Mouse (Mus musculus) embryonic facial prominence, embryonic 13.5 days (tissue): ENCODE measurements around the gene Gcc2. TPM values are rescaled to one million over a fixed set of nuclear protein-coding genes. Genes with fewer than 3 reads are reported as not detected.
"Not testable (repeated sequence)": the region's sequence is repeated elsewhere in the genome, so short reads cannot be mapped to it uniquely, and the experiment has no call there.

Experiments used
- ATAC-seq: fragments of 200-750 bp; cut with Nextera tagmentation; 2 replicates; pipeline ENCODE4 v1.8.0; 2017; ENCODE audit warnings: low read depth; ENCODE audit not compliant: insufficient number of reproducible peaks, insufficient read depth, low FRiP score, low TSS enrichment
- H3K27ac ChIP-seq: fragments of 300-500 bp; sonication (generic); 2 replicates; pipeline ENCODE4 v1.5.1; 2015; ENCODE audit warnings: moderate library complexity, mild to moderate bottlenecking, inconsistent platforms
- H3K27me3 ChIP-seq: fragments of 300-500 bp; sonication (generic); 2 replicates; pipeline ENCODE4 v1.6.1; 2015; ENCODE audit warnings: mild to moderate bottlenecking, inconsistent platforms
- H3K36me3 ChIP-seq: fragments of 300-500 bp; sonication (generic); 2 replicates; pipeline ENCODE4 v1.6.1; 2015; ENCODE audit warnings: mild to moderate bottlenecking, inconsistent platforms
- H3K4me1 ChIP-seq: fragments of 300-500 bp; sonication (generic); 2 replicates; pipeline ENCODE4 v1.6.1; 2015; ENCODE audit warnings: inconsistent platforms
- H3K4me2 ChIP-seq: fragments of 300-500 bp; sonication (generic); 2 replicates; pipeline ENCODE4 v1.6.1; 2015; ENCODE audit warnings: moderate library complexity, mild to moderate bottlenecking, inconsistent platforms
- H3K4me3 ChIP-seq: fragments of 300-500 bp; sonication (generic); 2 replicates; pipeline ENCODE4 v1.5.1; 2015; ENCODE audit warnings: mild to moderate bottlenecking, inconsistent platforms
- H3K9ac ChIP-seq: fragments of 300-500 bp; sonication (generic); 2 replicates; pipeline ENCODE4 v1.6.1; 2015; ENCODE audit warnings: mild to moderate bottlenecking, inconsistent platforms
- H3K9me3 ChIP-seq: fragments of 300-500 bp; sonication (generic); 2 replicates; pipeline ENCODE4 v1.6.1; 2016; ENCODE audit warnings: inconsistent platforms
- WGBS: fragments of 180-500 bp; shearing (Covaris S2); methylation state at CpG from one replicate; pipeline ENCODE4 v1.1.7; 2015; ENCODE audit warnings: mixed read lengths; 5-methylcytosine and 5-hydroxymethylcytosine counted together
- polyA plus RNA-seq: library from polyadenylated mRNA; unstranded; fragments of >200 nt; fragmentation: Nextera tagmentation; extraction: Ambion mirVana; gene quantifications from 2 replicates; pipeline ENCODE4 v1.2.1, GENCODE M21; 2015

Gene Gcc2
- polyA plus RNA-seq, 1 experiment from 2014 or later, result 88.8 TPM

DNA sequence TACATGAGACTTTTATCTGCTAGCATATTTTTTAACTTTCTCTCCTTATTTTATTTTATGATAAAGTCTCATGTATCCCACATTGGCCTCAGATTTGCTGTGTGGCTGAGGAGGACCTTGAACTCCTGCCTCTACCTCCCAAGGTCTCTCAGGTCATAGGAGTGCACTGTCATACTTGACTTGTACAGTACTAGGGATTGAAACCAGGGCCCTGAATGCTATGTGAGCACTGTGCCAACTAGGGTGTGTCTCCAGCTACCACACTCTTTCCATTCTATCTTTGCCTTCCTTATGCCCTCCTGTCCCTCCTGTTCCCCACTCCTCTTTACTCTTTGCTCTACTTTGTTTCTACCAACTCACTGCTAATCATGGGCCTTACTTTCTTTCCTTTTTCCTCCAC is 75.3 kb downstream of the Gcc2 start:
- Histone ChIP-seq H3K27me3 (no peaks in the 10 kb centered on the region), H3K27ac (no peak overlapping the region), H3K4me3 (no peak overlapping the region), H3K4me2 (no peak overlapping the region), H3K4me1 (peaks cover 13% of the 10 kb centered on the region), H3K9me3 (no peaks in the 10 kb centered on the region), H3K9ac (no peak overlapping the region), H3K36me3 (no peaks in the 10 kb centered on the region)
- ATAC-seq, result no peak

DNA sequence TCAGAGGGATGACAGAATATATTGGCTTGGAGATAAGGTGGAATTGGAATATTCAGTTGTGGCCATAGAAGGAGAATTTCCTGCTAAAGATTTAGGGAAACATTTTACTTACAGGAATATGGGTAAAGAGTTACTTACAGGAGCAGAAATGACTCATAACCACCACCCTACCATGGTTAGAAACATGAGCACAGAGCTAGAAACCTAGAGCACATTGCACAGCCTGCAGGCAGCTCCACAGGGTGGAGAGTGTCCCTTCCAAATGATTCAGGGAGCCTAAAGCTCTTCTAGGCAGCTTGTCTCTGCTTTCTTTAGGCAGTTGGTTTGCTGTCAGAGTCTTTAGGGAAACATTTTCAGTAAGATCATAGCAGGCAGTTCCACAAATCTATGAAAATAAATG is 76.4 kb downstream of the Gcc2 start:
- Histone ChIP-seq H3K9ac (no peak overlapping the region), H3K4me2 (no peak overlapping the region), H3K27me3 (no peaks in the 10 kb centered on the region), H3K27ac (no peak overlapping the region), H3K4me1 (peaks cover 2% of the 10 kb centered on the region; the same call in 1 of the 2 replicates), H3K36me3 (no peaks in the 10 kb centered on the region), H3K9me3 (no peaks in the 10 kb centered on the region), H3K4me3 (no peak overlapping the region)
- no peak for ATAC-seq

DNA sequence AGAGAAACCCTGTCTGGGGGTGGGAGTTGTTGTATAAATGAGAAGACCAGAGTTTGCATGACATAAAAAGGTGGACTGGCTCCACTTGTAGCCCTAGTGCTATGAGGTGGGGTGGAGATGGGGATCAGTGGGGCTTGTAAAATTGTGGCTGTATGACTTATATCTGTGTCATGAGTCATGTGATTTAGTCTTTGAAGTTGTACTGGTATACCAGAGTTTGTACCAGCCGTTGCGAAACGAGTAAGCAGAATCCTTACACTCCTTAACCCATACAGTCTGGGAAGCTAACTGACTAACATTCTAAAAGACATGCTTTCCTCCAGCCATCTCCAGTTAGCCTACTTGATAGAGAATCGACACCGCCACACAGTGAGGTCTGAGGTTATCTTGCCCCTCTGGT is 78.1 kb downstream of the Gcc2 start:
- Histone ChIP-seq H3K4me2 (no peak overlapping the region), H3K4me1 (peaks cover 4% of the 10 kb centered on the region), H3K27ac (no peak overlapping the region), H3K27me3 (no peaks in the 10 kb centered on the region), H3K4me3 (no peak overlapping the region), H3K36me3 (no peaks in the 10 kb centered on the region), H3K9ac (no peak overlapping the region), H3K9me3 (no peaks in the 10 kb centered on the region)
- no peak for ATAC-seq
- WGBS, result 92% methylated on average over 5 of the region's 5 CpGs

DNA sequence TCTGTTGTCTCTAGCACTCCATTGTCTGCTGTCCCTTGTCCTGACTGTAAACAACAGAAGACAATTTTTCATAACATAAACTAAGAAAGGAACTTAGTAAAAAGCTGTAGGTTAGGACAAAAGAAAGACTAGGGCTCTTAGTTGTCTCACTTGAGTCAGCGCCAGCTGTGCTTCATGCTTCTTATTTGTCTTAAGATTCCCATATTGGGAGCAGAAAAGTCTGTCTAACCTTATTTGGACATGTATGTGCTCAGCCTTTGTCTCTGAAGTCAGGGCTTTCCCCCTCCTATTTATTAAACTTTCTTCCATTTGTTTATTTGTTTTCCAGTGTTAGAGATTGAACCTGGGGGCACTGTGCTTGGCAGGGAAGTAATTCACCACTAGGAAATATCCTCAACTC is 80.9 kb downstream of the Gcc2 start:
- Histone ChIP-seq H3K4me3 (no peak overlapping the region), H3K4me1 (peaks cover 7% of the 10 kb centered on the region), H3K9ac (no peak overlapping the region), H3K36me3 (peaks cover 6% of the 10 kb centered on the region; the same call in 1 of the 2 replicates), H3K4me2 (no peak overlapping the region), H3K27ac (peak overlapping the region; percentile 39), H3K9me3 (no peaks in the 10 kb centered on the region), H3K27me3 (no peaks in the 10 kb centered on the region)
- ATAC-seq, result no peak
- 78% methylated on average over 1 of the region's 1 CpGs for WGBS

DNA sequence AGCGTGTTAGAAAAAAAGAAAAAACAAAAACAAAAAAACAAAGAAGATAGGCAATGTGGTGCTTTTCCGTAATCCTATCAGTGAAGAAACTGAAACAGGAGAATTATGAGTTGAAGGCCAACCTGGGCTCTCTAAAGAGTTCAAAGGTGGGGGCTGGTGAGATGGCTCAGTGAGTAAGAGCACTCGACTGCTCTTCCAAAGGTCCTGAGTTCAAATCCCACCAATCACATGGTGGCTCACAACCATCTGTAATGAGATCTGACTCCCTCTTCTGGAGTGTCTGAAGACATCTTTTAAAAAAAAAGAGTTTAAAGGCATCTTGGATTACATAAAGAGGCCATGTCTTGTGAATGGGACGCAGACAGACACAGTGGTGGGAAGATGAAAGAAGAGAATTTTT is 81.8 kb downstream of the Gcc2 start:
- ATAC-seq, H3K9me3 ChIP-seq, H3K4me2 ChIP-seq, H3K27ac ChIP-seq, H3K36me3 ChIP-seq, H3K27me3 ChIP-seq, H3K4me3 ChIP-seq, H3K9ac ChIP-seq: not testable (repeated sequence)
- peaks cover 11% of the 10 kb centered on the region for H3K4me1 ChIP-seq
- WGBS, result 80% methylated on average over 4 of the region's 4 CpGs

DNA sequence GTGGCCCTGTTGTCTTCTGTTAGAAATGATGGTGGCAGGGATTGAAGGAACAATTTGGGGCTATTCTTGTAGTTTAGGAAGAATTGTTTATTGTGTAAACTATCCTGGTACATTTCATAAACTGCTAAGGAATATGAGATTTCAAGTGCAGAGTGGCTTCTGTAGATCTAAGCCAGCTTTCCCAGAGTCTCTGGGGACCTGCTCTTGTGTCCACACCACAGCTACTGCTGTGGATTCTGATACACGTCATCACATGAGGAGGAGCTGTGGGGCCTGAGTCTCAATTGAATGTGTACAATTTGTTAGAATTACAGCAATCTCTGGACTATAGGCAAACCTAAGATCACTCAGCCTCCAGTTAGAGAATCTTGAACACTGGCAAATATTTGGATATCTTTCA is 83.3 kb downstream of the Gcc2 start:
- Histone ChIP-seq H3K27me3 (no peaks in the 10 kb centered on the region), H3K27ac (no peak overlapping the region), H3K9ac (no peak overlapping the region), H3K9me3 (no peaks in the 10 kb centered on the region), H3K4me1 (peaks cover 11% of the 10 kb centered on the region), H3K4me2 (no peak overlapping the region), H3K36me3 (peaks cover 6% of the 10 kb centered on the region; the same call in 1 of the 2 replicates), H3K4me3 (no peak overlapping the region)
- WGBS, result 28% methylated on average over 1 of the region's 1 CpGs
- ATAC-seq, result no peak

DNA sequence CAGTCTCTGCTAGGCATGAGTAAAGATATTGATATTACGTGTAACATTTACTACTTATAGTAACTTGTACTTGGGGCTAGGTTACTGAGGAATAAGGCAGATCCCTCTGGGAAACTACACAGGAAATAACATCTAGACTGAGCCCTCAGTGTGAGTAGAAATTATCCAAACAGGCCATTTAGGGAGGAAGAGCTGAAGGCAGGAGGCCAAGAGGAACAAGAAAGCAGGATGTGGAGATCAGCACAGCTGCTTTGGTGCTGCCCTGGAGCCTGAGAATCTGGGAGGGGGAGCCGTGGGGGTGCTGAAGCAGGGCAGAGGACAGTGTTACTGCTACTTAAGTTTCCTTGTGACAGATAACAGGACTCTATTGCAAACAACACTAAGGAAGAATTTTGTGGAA is 86.4 kb downstream of the Gcc2 start:
- H3K27ac ChIP-seq, result peak overlapping the region; percentile 62; the same call in 1 of the 2 replicates
- peaks cover 11% of the 10 kb centered on the region for H3K4me1 ChIP-seq
- no peak overlapping the region for H3K4me2 ChIP-seq
- no peak overlapping the region for H3K9ac ChIP-seq
- WGBS, result 43% methylated on average over 2 of the region's 2 CpGs
- ATAC-seq, result no peak
- no peaks in the 10 kb centered on the region for H3K27me3 ChIP-seq
- no peaks in the 10 kb centered on the region for H3K9me3 ChIP-seq
- no peak overlapping the region for H3K4me3 ChIP-seq
- H3K36me3 ChIP-seq, result peaks cover 6% of the 10 kb centered on the region; the same call in 1 of the 2 replicates

DNA sequence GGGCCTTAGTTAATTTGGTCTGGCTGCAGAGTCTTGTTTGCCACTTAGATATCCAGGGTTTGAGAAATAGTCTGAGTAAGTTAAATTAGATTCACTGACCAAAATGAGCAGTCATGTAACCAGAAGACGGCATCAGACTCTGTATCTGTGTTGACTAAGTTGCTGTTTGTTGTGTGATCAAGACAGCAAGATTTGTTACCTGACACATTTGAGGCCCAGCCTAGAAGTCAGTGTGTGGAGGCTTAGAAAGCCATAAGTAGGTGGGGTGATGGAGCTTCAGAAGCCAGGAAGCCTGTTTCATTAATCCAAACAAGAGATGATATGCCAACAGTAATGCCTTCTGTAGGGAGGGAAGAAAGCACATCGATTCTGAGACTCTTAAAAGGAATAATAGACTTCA is 86.9 kb downstream of the Gcc2 start:
- H3K9me3 ChIP-seq, result no peaks in the 10 kb centered on the region
- 0 out of 2 replicates have a peak overlapping the region, but pooled peaks have one; percentile 62 for H3K27ac ChIP-seq
- H3K9ac ChIP-seq, result no peak overlapping the region
- peaks cover 11% of the 10 kb centered on the region for H3K4me1 ChIP-seq
- WGBS, result 84% methylated on average over 2 of the region's 2 CpGs
- peaks cover 6% of the 10 kb centered on the region; the same call in 1 of the 2 replicates for H3K36me3 ChIP-seq
- no peak overlapping the region for H3K4me2 ChIP-seq
- ATAC-seq, result no peak
- H3K27me3 ChIP-seq, result no peaks in the 10 kb centered on the region
- no peak overlapping the region for H3K4me3 ChIP-seq

DNA sequence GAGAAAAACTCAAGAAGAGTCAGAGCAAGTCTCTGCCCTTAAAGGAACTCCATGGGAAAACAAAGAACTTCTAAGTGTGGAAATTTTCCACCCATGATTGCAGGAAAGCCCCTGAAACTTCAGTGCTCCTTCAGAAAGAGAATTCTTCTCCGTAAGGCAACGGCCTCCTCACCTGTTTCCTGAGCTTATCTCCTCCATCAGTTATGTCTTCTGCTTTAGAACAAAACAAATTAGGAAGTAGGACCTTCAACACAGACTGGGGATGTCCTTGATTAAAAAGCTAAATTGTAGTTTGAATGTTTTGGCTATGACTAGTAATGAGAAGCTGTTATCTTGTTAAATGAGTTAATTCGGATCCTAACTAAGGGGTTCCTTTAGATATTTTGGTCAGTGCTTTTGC is 88.3 kb downstream of the Gcc2 start:
- no peak for ATAC-seq
- Histone ChIP-seq H3K9ac (no peak overlapping the region), H3K27me3 (no peaks in the 10 kb centered on the region), H3K9me3 (no peaks in the 10 kb centered on the region), H3K27ac (no peak overlapping the region), H3K4me2 (no peak overlapping the region), H3K4me1 (peaks cover 6% of the 10 kb centered on the region), H3K4me3 (no peak overlapping the region), H3K36me3 (peaks cover 6% of the 10 kb centered on the region; the same call in 1 of the 2 replicates)
- WGBS, result 86% methylated on average over 3 of the region's 3 CpGs

DNA sequence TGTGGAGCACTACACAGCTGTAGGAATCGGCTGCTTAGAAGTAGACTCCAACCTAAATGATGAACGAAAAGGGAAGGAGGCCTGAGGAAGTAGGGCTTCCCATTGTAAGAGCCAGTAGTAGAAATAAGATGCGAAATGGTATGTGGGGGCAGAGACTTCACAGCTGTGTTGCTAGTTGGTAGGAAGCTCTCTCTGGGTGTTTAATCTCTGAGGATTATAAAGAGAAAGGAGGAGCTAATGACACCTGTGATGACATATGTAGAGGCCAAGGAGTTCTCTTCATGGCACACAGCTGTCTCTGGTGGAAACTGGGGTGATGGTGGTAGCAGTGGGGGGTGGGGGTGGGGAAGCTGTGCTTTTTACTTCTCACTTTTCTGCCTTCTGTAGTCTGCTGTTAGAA is 95.3 kb downstream of the Gcc2 start:
- ATAC-seq, result no peak
- 88% methylated on average over 3 of the region's 3 CpGs for WGBS
- H3K4me2 ChIP-seq, result no peak overlapping the region
- H3K9ac ChIP-seq, result no peak overlapping the region
- H3K4me3 ChIP-seq, result no peak overlapping the region
- H3K27ac ChIP-seq, result no peak overlapping the region
- H3K36me3 ChIP-seq, result 0 out of 2 replicates have a peak, but pooled peaks cover 3% of the 10 kb centered on the region
- no peaks in the 10 kb centered on the region for H3K9me3 ChIP-seq
- H3K27me3 ChIP-seq, result no peaks in the 10 kb centered on the region
- H3K4me1 ChIP-seq, result no peaks in the 10 kb centered on the region

DNA sequence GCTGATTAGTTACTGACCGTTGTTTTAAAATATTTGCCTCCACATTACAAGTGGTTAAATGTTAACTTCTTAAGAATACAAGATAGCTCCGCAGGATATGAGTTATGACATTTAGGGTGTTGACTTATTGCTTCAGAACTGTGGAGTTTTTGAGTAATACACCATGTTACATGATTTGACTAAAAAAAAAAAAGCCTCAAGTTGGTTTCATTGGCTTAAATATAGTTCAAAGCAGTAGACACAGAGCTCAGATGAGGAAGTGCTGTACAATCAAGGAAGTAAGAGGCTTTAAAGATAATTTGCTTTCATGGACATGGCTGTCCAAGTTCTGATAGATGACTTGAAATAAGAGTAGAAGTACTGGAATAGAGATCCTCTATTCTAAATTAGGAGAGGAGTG is 96.4 kb downstream of the Gcc2 start:
- ATAC-seq, result no peak
- 90% methylated on average over 2 of the region's 2 CpGs for WGBS

DNA sequence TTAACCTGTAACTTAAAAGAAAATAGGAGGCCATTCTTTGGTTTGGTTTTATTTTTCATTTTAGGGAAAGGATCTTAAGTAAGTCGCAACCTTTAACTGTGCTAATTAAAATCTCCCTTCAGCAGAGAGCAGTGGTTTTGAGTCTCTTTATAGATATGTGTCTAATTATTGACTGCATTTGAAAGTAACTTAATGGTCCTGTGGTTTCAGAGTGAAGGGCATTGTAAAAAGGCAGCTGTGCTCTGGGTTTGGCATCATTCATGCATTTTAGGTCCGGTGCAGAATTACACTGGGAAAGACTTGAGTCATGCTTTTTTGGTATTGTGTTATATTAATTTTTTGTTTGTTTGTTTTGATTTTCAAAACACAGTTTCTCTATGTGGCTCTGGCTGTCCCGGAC is 97.1 kb downstream of the Gcc2 start:
- H3K4me1 ChIP-seq, result no peaks in the 10 kb centered on the region
- H3K27ac ChIP-seq, result no peak overlapping the region
- 71% methylated on average over 3 of the region's 3 CpGs for WGBS
- no peak overlapping the region for H3K9ac ChIP-seq
- no peak overlapping the region for H3K4me2 ChIP-seq
- no peaks in the 10 kb centered on the region for H3K27me3 ChIP-seq
- ATAC-seq, result no peak
- H3K36me3 ChIP-seq, result 0 out of 2 replicates have a peak, but pooled peaks cover 3% of the 10 kb centered on the region
- no peak overlapping the region for H3K4me3 ChIP-seq
- H3K9me3 ChIP-seq, result no peaks in the 10 kb centered on the region

More for the DNA sequence above, 96.4 kb downstream of the Gcc2 start:
- Histone ChIP-seq H3K4me1 (no peaks in the 10 kb centered on the region), H3K27me3 (no peaks in the 10 kb centered on the region), H3K9me3 (no peaks in the 10 kb centered on the region), H3K4me3 (no peak overlapping the region), H3K36me3 (0 out of 2 replicates have a peak, but pooled peaks cover 3% of the 10 kb centered on the region), H3K4me2 (no peak overlapping the region), H3K9ac (no peak overlapping the region), H3K27ac (no peak overlapping the region)

DNA sequence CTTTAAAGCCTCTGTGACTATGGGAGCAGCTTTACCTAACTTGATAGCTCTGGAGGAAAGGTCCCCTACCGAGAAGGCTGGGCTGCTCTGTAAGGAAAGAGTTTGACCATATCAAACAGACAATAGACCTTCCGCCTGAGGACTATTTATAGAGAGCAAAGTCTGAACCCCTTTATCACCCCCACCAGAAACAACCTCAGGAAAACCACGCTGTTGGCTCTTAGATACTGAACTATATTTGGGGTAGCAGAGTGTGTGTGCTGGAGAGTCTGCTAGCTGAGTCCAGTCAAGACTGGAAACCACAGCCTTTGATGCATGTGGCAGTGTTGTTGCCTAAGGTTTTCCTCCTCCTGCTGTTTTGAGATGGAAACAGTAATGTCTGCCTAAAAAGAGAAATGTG is 99.3 kb downstream of the Gcc2 start:
- no peaks in the 10 kb centered on the region for H3K9me3 ChIP-seq
- no peak overlapping the region for H3K27ac ChIP-seq
- no peaks in the 10 kb centered on the region for H3K27me3 ChIP-seq
- no peak overlapping the region for H3K4me2 ChIP-seq
- no peak overlapping the region for H3K9ac ChIP-seq
- H3K36me3 ChIP-seq, result 0 out of 2 replicates have a peak, but pooled peaks cover 3% of the 10 kb centered on the region
- 38% methylated on average over 3 of the region's 3 CpGs for WGBS
- no peak overlapping the region for H3K4me3 ChIP-seq
- no peak for ATAC-seq
- H3K4me1 ChIP-seq, result no peaks in the 10 kb centered on the region
